Mouse (Mus musculus): ENCODE measurements around the gene Clcn2.

Gene Clcn2

DNA sequence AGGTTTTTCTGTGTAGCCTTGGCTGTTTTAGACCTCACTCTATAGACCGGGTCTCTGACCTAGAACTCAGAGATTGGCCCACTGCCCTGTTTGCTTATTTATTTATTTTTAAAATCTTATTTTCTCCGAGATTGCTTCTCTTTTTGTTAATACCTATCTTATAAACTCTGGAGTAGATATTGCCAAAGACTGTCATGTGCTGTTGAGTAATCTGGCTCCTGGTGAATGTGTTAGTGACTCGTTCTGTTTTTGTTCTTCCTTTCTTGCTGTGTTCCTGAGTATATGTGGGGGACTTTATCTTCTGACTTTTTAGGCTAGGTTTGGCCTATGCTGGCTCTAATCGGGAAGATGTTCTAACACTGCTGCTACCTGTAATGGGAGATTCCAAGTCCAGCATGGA, 59.9 kb downstream of the Clcn2 start:
- no peak for DNase-seq (ENCODE audit: low spot score)

DNA sequence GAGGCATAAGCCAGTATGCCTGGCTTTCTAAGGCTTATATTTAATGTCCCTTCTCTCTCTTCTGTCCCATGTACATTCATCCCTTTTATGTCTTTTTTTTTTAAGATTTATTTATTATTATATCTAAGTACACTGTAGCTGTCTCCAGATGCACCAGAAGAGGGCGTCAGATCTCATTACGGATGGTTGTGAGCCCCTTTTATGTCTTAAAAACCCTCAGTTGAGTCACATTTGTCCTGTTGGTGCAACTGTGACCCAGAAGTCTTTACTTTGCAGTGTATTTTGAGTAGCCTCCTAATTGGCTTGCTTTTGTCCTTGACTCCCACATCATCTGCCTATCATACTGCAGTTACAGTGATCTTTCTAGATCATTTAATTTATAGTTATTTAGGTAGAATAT, 64.2 kb downstream of the Clcn2 start:
- no peak for DNase-seq (ENCODE audit: low spot score)
